Mouse (Mus musculus) E14TG2a.4 (cell line): ENCODE data around the gene Pim3.

Experiments used
- CTCF ChIP-seq: conservative IDR thresholded peaks from 2 replicates; pipeline ENCODE4 v1.5.1; 2014; ENCODE audit warnings: low read length
- POU5F1 ChIP-seq: IDR thresholded peaks from 2 replicates; pipeline ENCODE4 v1.6.1; 2014; ENCODE audit warnings: low read length, borderline replicate concordance

DNA sequence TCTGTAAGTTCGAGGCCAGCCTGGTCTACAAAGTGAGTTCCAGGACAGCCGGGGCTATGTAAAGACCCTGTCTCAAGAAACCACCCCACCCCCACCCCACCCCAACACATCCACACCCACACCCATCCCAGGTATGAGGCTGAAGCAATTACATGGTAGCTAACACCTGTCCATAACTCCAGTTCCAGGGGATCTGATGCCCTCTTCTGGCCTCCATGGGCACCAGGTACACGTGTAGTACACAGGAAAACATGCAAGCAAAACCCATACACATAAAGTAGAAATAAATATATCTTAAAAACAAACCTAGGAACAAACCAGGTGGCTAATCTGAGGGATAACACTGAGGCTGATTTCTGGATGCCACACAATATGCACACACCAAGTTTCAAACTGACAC, 48.7 kb upstream of the Pim3 start:
- no peak for TF ChIP-seq CTCF
- no peak for TF ChIP-seq POU5F1
